Mouse (Mus musculus) kidney, postnatal 4 days (tissue): ENCODE results near the gene Fbxo28.

Experiments
- DNase-seq, 2 experiments: peaks; one replicate each; pipeline ENCODE4 v3.0.0; 2021; ENCODE audit warnings: mixed read lengths in 2 of 2

The Fbxo28 gene

GRCm38 (mm10) chr1:182284795-182285194 lies 56.6 kb downstream of the Fbxo28 start:
- no peak for DNase-seq

- peak in 1 of 2 experiments; percentile 32 for DNase-seq
These were observed 58.2 kb downstream of the Fbxo28 start for GRCm38 (mm10) chr1:182283231-182283630.

GRCm38 (mm10) chr1:182282091-182283075 lies 59.0 kb downstream of the Fbxo28 start, which contains the start of gene Degs1:
TSS of gene Degs1 (minus strand) at chr1:182282804.
- DNase-seq, result peak; percentile 97

DNA sequence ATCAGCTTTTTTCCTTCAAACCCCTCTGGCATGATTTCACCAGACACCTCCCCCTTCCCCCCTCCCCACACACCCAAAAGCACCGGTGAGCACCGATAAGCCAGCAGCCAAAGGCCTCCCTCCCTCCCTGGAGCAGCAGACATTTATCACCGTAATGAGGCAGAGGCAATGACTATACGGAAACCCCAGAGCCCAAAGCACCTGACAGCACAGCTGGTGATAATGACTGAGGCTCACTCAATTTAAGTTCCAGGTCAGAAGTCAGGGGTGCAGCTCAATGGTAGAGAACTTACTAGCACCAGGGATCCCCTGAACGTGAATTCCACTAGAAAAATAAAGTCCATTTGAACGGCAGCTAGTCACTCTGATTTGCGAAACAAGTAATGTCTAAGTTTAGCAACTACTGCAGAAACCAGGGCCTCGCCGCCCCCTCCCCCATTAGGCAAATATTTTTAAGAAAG lies 60.1 kb downstream of the Fbxo28 start:
- no peak for DNase-seq

DNA sequence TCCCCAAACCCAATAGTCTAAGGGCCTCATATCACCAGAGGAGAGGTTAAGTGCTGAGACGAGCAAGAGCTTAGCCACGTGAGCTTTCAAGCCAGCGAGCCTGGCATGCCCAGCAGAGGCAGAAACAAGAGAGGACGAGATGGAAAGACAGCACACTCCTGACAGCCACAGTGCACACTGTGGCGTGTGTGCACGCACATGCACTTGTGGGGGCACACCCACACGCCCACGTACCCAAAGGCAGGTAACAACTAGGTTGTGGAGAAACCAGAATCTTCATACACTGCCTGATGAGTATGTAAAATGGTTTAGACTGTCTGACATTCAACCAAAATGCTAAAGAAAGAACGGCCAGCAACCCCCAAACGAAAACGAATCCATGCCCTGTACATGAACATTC lies 60.9 kb downstream of the Fbxo28 start:
- no peak for DNase-seq

GRCm38 (mm10) chr1:182280046-182280445 lies 61.4 kb downstream of the Fbxo28 start:
- DNase-seq, result no peak

- DNase-seq, result no peak
These were observed 62.0 kb downstream of the Fbxo28 start for GRCm38 (mm10) chr1:182279436-182279835.

DNA sequence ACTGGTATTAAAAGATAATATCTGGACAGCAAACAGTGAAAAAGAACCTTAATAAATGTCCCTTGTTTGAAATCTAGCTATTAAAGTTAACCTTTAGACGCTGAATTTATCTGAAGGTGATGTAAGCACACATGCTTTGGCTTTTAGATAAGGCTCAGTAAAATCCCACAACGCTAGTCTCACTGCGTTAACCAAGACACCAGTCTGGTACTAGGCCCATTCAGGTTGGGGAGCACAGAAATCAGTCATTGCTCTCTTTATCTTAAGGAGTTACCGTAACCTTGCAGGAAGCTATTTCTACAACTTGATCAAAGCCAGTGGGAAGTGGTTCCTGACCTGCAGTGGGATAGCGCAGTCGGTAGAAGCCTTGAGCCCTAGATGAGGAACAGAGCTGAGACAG lies 66.3 kb downstream of the Fbxo28 start:
- no peak for DNase-seq

DNA sequence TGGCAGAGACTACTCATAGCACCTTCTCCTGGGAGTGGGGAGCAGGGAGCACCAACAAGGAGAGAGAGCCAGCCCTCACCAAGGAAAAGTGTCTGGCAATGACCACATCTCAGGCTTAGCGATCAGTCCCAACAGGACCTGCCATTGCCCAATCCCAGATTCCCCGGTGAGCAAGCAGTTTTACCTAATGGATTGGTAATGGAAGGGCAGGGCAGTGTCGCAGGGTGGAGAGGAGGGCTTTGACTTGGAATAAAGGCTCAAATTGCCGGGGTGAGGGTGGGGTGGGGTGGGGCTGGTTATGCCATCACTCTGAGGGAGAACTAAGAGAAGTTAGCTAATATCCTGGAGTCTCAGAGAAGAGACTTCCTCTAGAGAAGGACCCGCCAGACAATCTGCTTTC lies 69.8 kb downstream of the Fbxo28 start:
- DNase-seq, result no peak

GRCm38 (mm10) chr1:182271130-182271529 lies 70.3 kb downstream of the Fbxo28 start:
- DNase-seq, result no peak

DNA sequence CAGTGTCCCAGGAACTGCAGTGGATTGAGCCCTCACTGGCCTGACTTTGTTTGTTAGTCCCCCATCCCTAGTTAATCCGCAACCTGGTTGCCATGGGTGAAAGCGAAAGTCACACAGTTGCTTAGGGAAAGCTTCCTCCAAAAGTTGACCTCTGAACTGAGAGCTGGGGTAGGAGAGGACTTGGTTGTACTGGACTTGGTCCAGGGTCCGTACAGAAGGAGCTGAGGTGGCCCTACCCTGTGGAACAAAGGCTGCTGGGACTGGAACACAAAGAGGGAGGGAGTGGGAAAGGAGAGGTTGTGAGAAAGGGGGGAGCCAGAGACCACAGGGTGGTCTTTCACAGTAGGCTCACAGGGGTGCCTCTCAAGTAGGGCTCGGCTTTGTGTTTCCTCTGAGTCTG lies 73.1 kb downstream of the Fbxo28 start:
- DNase-seq, result peak; percentile 59 to 68

DNA sequence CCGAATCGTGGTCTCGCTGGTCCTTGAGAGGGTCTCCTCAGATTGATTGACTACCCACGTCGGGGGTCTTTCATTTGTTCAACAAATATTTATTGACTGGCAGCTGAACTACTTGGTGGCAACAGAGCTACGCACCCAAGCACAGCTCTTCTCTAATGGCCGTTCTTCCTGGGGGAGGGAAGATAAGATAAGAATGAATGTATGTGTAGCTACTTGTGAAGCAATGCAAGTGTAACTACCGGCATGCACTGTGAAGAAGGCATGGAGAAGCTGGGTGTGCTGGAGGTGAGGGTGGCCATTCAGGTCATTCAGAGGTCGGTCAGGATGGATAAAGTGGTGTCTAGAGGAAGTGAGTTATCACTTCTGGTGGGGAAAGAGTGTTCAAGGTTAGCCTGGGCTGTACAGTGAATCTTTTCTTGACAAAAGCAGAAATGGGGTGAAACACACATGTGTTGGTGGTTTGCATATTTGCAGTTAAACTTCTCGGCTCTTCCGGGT lies 75.4 kb downstream of the Fbxo28 start:
- no peak for DNase-seq
